Mouse (Mus musculus) MEL (cell line): ENCODE measurements around the gene Ubp1. TPM values are rescaled to one million over a fixed set of nuclear protein-coding genes. Genes with fewer than 3 reads are reported as not detected.

Experiments used
- DNase-seq: peaks from one replicate; pipeline ENCODE4 v3.0.0; 2011; ENCODE audit warnings: low read depth, low spot score
- H3K27ac ChIP-seq: 2 replicates; pipeline ENCODE4 v1.5.1; 2012; ENCODE audit warnings: low read depth, mild to moderate bottlenecking, control low read depth, low read length, moderate library complexity; ENCODE audit not compliant: control insufficient read depth
- H3K27me3 ChIP-seq, 2 experiments: fragments of 150-350 bp in 1 of 2; sonication (generic) in 1 of 2; 2 replicates each; pipeline ENCODE4 v1.6.1; 2012; ENCODE audit warnings: low read length in 2 of 2, mild to moderate bottlenecking in 2 of 2, improper control_type of control experiment in 1 of 2, moderate library complexity in 1 of 2; ENCODE audit not compliant: insufficient read depth in 2 of 2, control insufficient read depth in 1 of 2
- H3K36me3 ChIP-seq, 2 experiments: 2 replicates each; pipeline ENCODE4 v1.6.1; 2012 to 2014; ENCODE audit warnings: low read length in 2 of 2, improper control_type of control experiment in 1 of 2, inconsistent platforms in 1 of 2, mild to moderate bottlenecking in 1 of 2; ENCODE audit not compliant: insufficient read depth in 2 of 2, control insufficient read depth in 1 of 2
- H3K4me1 ChIP-seq, 2 experiments: fragments of 150-350 bp in 1 of 2; sonication (generic) in 1 of 2; 2 replicates each; pipeline ENCODE4 v1.6.1; 2012; ENCODE audit warnings: low read length in 2 of 2, improper control_type of control experiment in 1 of 2, mild to moderate bottlenecking in 1 of 2; ENCODE audit not compliant: insufficient read depth in 2 of 2, control insufficient read depth in 1 of 2
- H3K4me3 ChIP-seq, 2 experiments: fragments of 150-350 bp in 1 of 2; sonication (generic) in 1 of 2; 2 replicates each; pipeline ENCODE4 v1.5.1; 2012; ENCODE audit warnings: low read depth in 2 of 2, low read length in 2 of 2, mild to moderate bottlenecking in 2 of 2, moderate library complexity in 2 of 2, control low read depth in 1 of 2, improper control_type of control experiment in 1 of 2; ENCODE audit not compliant: control insufficient read depth in 1 of 2, insufficient read depth in 1 of 2
- H3K79me2 ChIP-seq: 2 replicates; pipeline ENCODE4 v1.6.1; 2012; ENCODE audit warnings: mild to moderate bottlenecking, low read length, moderate library complexity; ENCODE audit not compliant: control insufficient read depth, poor library complexity, insufficient read depth
- H3K9ac ChIP-seq: 2 replicates; pipeline ENCODE4 v1.6.1; 2012; ENCODE audit warnings: low read depth, mild to moderate bottlenecking, control low read depth, low read length, moderate library complexity; ENCODE audit not compliant: control insufficient read depth, poor library complexity, severe bottlenecking
- H3K9me3 ChIP-seq: fragments of 150-350 bp; sonication (generic); replicated peaks from 2 replicates; pipeline ENCODE4 v1.6.1; 2012; ENCODE audit warnings: mild to moderate bottlenecking, low read length, improper control_type of control experiment, moderate library complexity; ENCODE audit not compliant: insufficient read depth
- BHLHE40 ChIP-seq: IDR thresholded peaks from 2 replicates; pipeline ENCODE4 v1.6.1; 2012; ENCODE audit warnings: low read depth, mild to moderate bottlenecking, inconsistent platforms, low read length, improper control_type of control experiment, borderline replicate concordance
- CHD1 ChIP-seq: IDR thresholded peaks from 2 replicates; pipeline ENCODE4 v1.6.1; 2012; ENCODE audit warnings: low read depth, mild to moderate bottlenecking, inconsistent platforms, low read length, improper control_type of control experiment
- CHD2 ChIP-seq: IDR thresholded peaks from 2 replicates; pipeline ENCODE4 v1.6.1; 2011; ENCODE audit warnings: low read length, improper control_type of control experiment
- CTCF ChIP-seq, 3 experiments: IDR thresholded peaks in 2 of 3; conservative IDR thresholded peaks in 1 of 3; 2 replicates each; pipeline ENCODE4 v1.5.1; 2011 to 2012; ENCODE audit warnings: low read length in 3 of 3, low read depth in 2 of 3, mild to moderate bottlenecking in 2 of 3, improper control_type of control experiment in 1 of 3, inconsistent platforms in 1 of 3, mixed read lengths in 1 of 3, moderate library complexity in 1 of 3; ENCODE audit not compliant: control insufficient read depth in 1 of 3, insufficient read depth in 1 of 3, poor library complexity in 1 of 3, severe bottlenecking in 1 of 3
- E2F4 ChIP-seq: IDR thresholded peaks from 2 replicates; pipeline ENCODE4 v1.6.1; 2011; ENCODE audit warnings: low read depth, low read length, improper control_type of control experiment, borderline replicate concordance
- ELF1 ChIP-seq: IDR thresholded peaks from 2 replicates; pipeline ENCODE4 v1.6.1; 2014; ENCODE audit warnings: low read depth, mild to moderate bottlenecking, inconsistent platforms, low read length, improper control_type of control experiment, moderate library complexity
- EP300 ChIP-seq, 2 experiments: IDR thresholded peaks; 2 replicates each; pipeline ENCODE4 v1.6.1; 2011; ENCODE audit warnings: improper control_type of control experiment in 2 of 2, low read length in 2 of 2, low read depth in 1 of 2, mild to moderate bottlenecking in 1 of 2
- ETS1 ChIP-seq: IDR thresholded peaks from 2 replicates; pipeline ENCODE4 v1.6.1; 2012; ENCODE audit warnings: low read depth, mild to moderate bottlenecking, inconsistent platforms, low read length, improper control_type of control experiment, moderate library complexity
- JUND ChIP-seq: IDR thresholded peaks from 2 replicates; pipeline ENCODE4 v1.6.1; 2011; ENCODE audit warnings: low read depth, mild to moderate bottlenecking, improper control_type of control experiment, low read length
- MAZ ChIP-seq: IDR thresholded peaks from 2 replicates; pipeline ENCODE4 v1.6.1; 2012; ENCODE audit warnings: low read depth, mild to moderate bottlenecking, inconsistent platforms, low read length, improper control_type of control experiment
- MEF2A ChIP-seq: IDR thresholded peaks from 2 replicates; pipeline ENCODE4 v1.6.1; 2014; ENCODE audit warnings: low read depth, mild to moderate bottlenecking, inconsistent platforms, low read length, improper control_type of control experiment; ENCODE audit not compliant: poor library complexity, insufficient replicate concordance, severe bottlenecking; ENCODE audit errors: extremely low read depth
- MXI1 ChIP-seq: IDR thresholded peaks from 2 replicates; pipeline ENCODE4 v1.6.1; 2011; ENCODE audit warnings: mild to moderate bottlenecking, low read depth, low read length, improper control_type of control experiment
- NELFE ChIP-seq: IDR thresholded peaks from 2 replicates; pipeline ENCODE4 v1.6.1; 2011; ENCODE audit warnings: low read depth, low read length, improper control_type of control experiment
- POLR2A ChIP-seq, 2 experiments: IDR thresholded peaks; 2 replicates each; pipeline ENCODE4 v1.6.1; 2011 to 2012; ENCODE audit warnings: low read length in 2 of 2, mild to moderate bottlenecking in 2 of 2, control low read depth in 1 of 2, improper control_type of control experiment in 1 of 2, low read depth in 1 of 2, moderate library complexity in 1 of 2; ENCODE audit not compliant: control insufficient read depth in 1 of 2, insufficient read depth in 1 of 2, poor library complexity in 1 of 2
- POLR2AphosphoS2 ChIP-seq: IDR thresholded peaks from 2 replicates; pipeline ENCODE4 v1.6.1; 2011; ENCODE audit warnings: low read length, improper control_type of control experiment
- POLR2AphosphoS5 ChIP-seq: IDR thresholded peaks from 2 replicates; pipeline ENCODE4 v1.6.1; 2012; ENCODE audit warnings: low read depth, borderline replicate concordance, mild to moderate bottlenecking, inconsistent platforms, low read length, moderate library complexity, mixed read lengths
- RCOR1 ChIP-seq: IDR thresholded peaks from 2 replicates; pipeline ENCODE4 v1.6.1; 2012; ENCODE audit warnings: low read depth, mild to moderate bottlenecking, inconsistent platforms, low read length, improper control_type of control experiment
- SIN3A ChIP-seq: IDR thresholded peaks from 2 replicates; pipeline ENCODE4 v1.6.1; 2012; ENCODE audit warnings: low read length, improper control_type of control experiment, inconsistent platforms
- SMC3 ChIP-seq: IDR thresholded peaks from 2 replicates; pipeline ENCODE4 v1.6.1; 2011; ENCODE audit warnings: low read depth, low read length, improper control_type of control experiment
- UBTF ChIP-seq: IDR thresholded peaks from 2 replicates; pipeline ENCODE4 v1.6.1; 2012; ENCODE audit warnings: low read depth, mild to moderate bottlenecking, inconsistent platforms, low read length, improper control_type of control experiment, moderate library complexity, borderline replicate concordance; ENCODE audit not compliant: insufficient read depth
- USF2 ChIP-seq, 2 experiments: IDR thresholded peaks; 2 replicates each; pipeline ENCODE4 v1.6.1; 2011 to 2012; ENCODE audit warnings: improper control_type of control experiment in 2 of 2, low read length in 2 of 2, borderline replicate concordance in 1 of 2, inconsistent platforms in 1 of 2, low read depth in 1 of 2, mild to moderate bottlenecking in 1 of 2; ENCODE audit not compliant: insufficient read depth in 1 of 2
- ZKSCAN1 ChIP-seq: IDR thresholded peaks from 2 replicates; pipeline ENCODE4 v1.6.1; 2012; ENCODE audit warnings: low read depth, mild to moderate bottlenecking, inconsistent platforms, low read length, improper control_type of control experiment, moderate library complexity
- ZMIZ1 ChIP-seq: IDR thresholded peaks from 2 replicates; pipeline ENCODE4 v1.6.1; 2012; ENCODE audit warnings: low read depth, mild to moderate bottlenecking, inconsistent platforms, low read length, improper control_type of control experiment, moderate library complexity
- polyA plus RNA-seq, 2 experiments: library from polyadenylated mRNA; stranded (reverse) in 1 of 2; unstranded in 1 of 2; fragments of >175 nt in 1 of 2; fragments of >200 nt in 1 of 2; gene quantifications; 2 replicates each; pipeline versions ENCODE4 v1.2.1 to v1.2.4; 2012; ENCODE audit warnings: low replicate concordance in 2 of 2, low read depth in 1 of 2; ENCODE audit not compliant: insufficient read length in 2 of 2, insufficient read depth in 1 of 2, missing spikeins in 1 of 2
- total RNA-seq: library from RNA; depleted of rRNA; stranded (reverse); fragments of 300-350 nt; gene quantifications from 2 replicates; pipeline ENCODE4 v1.2.3, GENCODE M21; 2012

Gene Ubp1
- total and polyA plus RNA-seq, 3 experiments: 46.4 to 95.5 (median 60.8) TPM

DNA sequence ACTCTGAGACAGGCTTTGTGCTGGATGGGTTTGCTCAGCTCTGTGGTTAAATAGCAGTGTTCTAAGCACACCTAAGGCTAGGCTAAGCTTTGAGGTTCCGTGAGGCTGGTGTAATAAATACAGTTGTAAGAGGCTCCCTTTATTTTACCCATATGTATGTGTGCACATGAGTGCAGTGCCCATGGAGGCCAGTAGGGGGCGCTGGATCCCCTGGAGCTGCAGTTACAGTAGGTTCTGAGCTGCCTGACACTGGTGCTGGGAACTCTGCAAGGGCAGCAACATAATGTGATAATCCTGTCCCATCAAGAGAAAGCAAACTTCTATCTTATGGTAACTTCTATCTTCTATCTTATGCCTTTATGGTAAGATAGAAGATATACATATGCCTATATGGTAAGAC lies 67.6 kb downstream of the Ubp1 start:
- no peaks in the 10 kb centered on the region for H3K27me3 ChIP-seq
- DNase-seq: no peak
- no peaks in the 10 kb centered on the region for H3K36me3 ChIP-seq
- no peak overlapping the region for H3K27ac ChIP-seq
- TF ChIP-seq MAZ: no peak
- TF ChIP-seq EP300 (IDR thresholded peaks at IDR 0.05; ENCODE audit: low read depth in 1 of 2, low read length in 2 of 2): no peak
- peak; percentile 48 to 74 (median 67) for TF ChIP-seq CTCF (IDR thresholded peaks at IDR 0.05 in 2 of 3, conservative IDR thresholded peaks at IDR 0.05 in 1 of 3; ENCODE audit: control insufficient read depth in 1 of 3, insufficient read depth in 1 of 3, low read depth in 2 of 3, low read length in 3 of 3, poor library complexity in 1 of 3, severe bottlenecking in 1 of 3)
- TF ChIP-seq, all 39 proteins: peak for 1
- H3K9ac ChIP-seq: no peak overlapping the region
- no peaks in the 10 kb centered on the region for H3K79me2 ChIP-seq
- H3K9me3 ChIP-seq: no peaks in the 10 kb centered on the region
- no peaks in the 10 kb centered on the region for H3K4me1 ChIP-seq
- H3K4me3 ChIP-seq: no peak overlapping the region

DNA sequence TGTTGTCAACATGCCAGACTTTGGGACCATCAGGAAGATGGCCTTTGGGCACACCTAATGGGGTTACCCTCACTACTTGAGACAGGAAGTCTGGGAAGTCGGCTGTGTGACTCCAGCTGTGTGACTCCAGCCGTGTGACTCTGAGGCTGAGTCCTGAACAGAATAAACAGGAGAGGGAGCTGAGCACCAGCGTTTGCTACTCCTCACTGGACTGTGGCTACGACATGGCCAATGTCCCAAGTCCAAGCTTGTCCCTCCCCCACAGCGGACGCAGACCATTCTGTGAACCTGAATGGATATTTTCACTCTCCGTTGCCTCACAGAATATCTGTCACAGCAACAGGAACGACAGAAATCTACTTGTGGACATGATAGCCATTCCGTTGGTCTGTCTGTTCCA lies 76.1 kb downstream of the Ubp1 start:
- no peaks in the 10 kb centered on the region for H3K36me3 ChIP-seq
- H3K79me2 ChIP-seq: no peaks in the 10 kb centered on the region
- TF ChIP-seq RCOR1: no peak
- no peak for TF ChIP-seq USF2 (IDR thresholded peaks at IDR 0.05; ENCODE audit: borderline replicate concordance in 1 of 2, insufficient read depth in 1 of 2, low read depth in 1 of 2, low read length in 2 of 2)
- no peak for TF ChIP-seq POLR2A (IDR thresholded peaks at IDR 0.05; ENCODE audit: control insufficient read depth in 1 of 2, insufficient read depth in 1 of 2, low read depth in 1 of 2, low read length in 2 of 2, poor library complexity in 1 of 2)
- no peak for TF ChIP-seq UBTF
- no peak for TF ChIP-seq SMC3
- no peaks in the 10 kb centered on the region for H3K27me3 ChIP-seq
- no peaks in the 10 kb centered on the region; a peak in 1 of 4 replicates for H3K4me1 ChIP-seq
- H3K9me3 ChIP-seq: no peaks in the 10 kb centered on the region
- no peak overlapping the region for H3K9ac ChIP-seq
- no peak overlapping the region for H3K27ac ChIP-seq
- DNase-seq: no peak
- no peak overlapping the region for H3K4me3 ChIP-seq

- Histone ChIP-seq H3K4me3 (no peak overlapping the region), H3K9ac (no peak overlapping the region), H3K4me1 (no peaks in the 10 kb centered on the region; a peak in 1 of 4 replicates), H3K9me3 (no peaks in the 10 kb centered on the region), H3K79me2 (no peaks in the 10 kb centered on the region), H3K27ac (no peak overlapping the region), H3K36me3 (no peaks in the 10 kb centered on the region), H3K27me3 (no peaks in the 10 kb centered on the region)
- DNase-seq: no peak
- no peak for TF ChIP-seq MEF2A
- no peak for TF ChIP-seq ETS1
- no peak for TF ChIP-seq ZKSCAN1
- no peak for TF ChIP-seq JUND
- TF ChIP-seq MAZ: no peak
- TF ChIP-seq SIN3A: no peak
- TF ChIP-seq CHD2: no peak
- TF ChIP-seq ZMIZ1: no peak
- no peak for TF ChIP-seq NELFE
- TF ChIP-seq POLR2AphosphoS5: no peak
- no peak for TF ChIP-seq ELF1
- no peak for TF ChIP-seq MXI1
- TF ChIP-seq E2F4: no peak
- TF ChIP-seq RCOR1: no peak
- TF ChIP-seq BHLHE40: no peak
- no peak for TF ChIP-seq POLR2AphosphoS2
- no peak for TF ChIP-seq CHD1
Observed at GRCm38 (mm10) chr9:114007850-114008350, 77.2 kb downstream of the Ubp1 start.
